Mouse (Mus musculus) thymus, adult 2 months (tissue): Measurements from ENCODE around the gene Prkcb.

Source experiments
- CTCF ChIP-seq: fragments of 200-500 bp; IDR thresholded peaks from 2 replicates; pipeline ENCODE4 v1.5.1; 2012; ENCODE audit warnings: mild to moderate bottlenecking, control low read depth, low read length, moderate library complexity, borderline replicate concordance; ENCODE audit not compliant: control insufficient read depth, poor library complexity, insufficient read depth; ENCODE audit errors: extremely low read depth
- POLR2A ChIP-seq: fragments of 200-500 bp; IDR thresholded peaks from 2 replicates; pipeline ENCODE4 v1.6.1; 2012; ENCODE audit warnings: mild to moderate bottlenecking, low read length, control low read depth, moderate library complexity; ENCODE audit not compliant: control insufficient read depth, poor library complexity, insufficient read depth; ENCODE audit errors: extremely low read depth

- no peak for TF ChIP-seq POLR2A
- TF ChIP-seq CTCF: no peak
These were observed 46.3 kb upstream of the Prkcb start for GRCm38 (mm10) chr7:122242260-122242659.
